Mouse (Mus musculus) intestine, embryonic 16.5 days (tissue): ENCODE measurements around the gene Armc2. TPM values are rescaled to one million over a fixed set of nuclear protein-coding genes. Genes with fewer than 3 reads are reported as not detected.
A peak's percentile ranks its signal among the peaks of the same experiment; 100 is the strongest.

Source experiments
- ATAC-seq: fragments of 200-750 bp; cut with Nextera tagmentation; 2 replicates; pipeline ENCODE4 v1.8.0; 2017; ENCODE audit warnings: moderate TSS enrichment, moderate library complexity
- H3K27ac ChIP-seq: fragments of 300-500 bp; sonication (generic); 2 replicates; pipeline ENCODE4 v1.5.1; 2014; ENCODE audit warnings: mild to moderate bottlenecking, low read length
- H3K27me3 ChIP-seq: fragments of 300-500 bp; sonication (generic); replicated peaks from 2 replicates; pipeline ENCODE4 v1.6.1; 2014; ENCODE audit warnings: low read length, control low read depth, mixed read lengths; ENCODE audit not compliant: control insufficient read depth, insufficient read depth
- H3K36me3 ChIP-seq: fragments of 300-500 bp; sonication (generic); 2 replicates; pipeline ENCODE4 v1.6.1; 2014; ENCODE audit warnings: low read length, control low read depth; ENCODE audit not compliant: control insufficient read depth, insufficient read depth
- H3K4me1 ChIP-seq: fragments of 300-500 bp; sonication (generic); 2 replicates; pipeline ENCODE4 v1.6.1; 2014; ENCODE audit warnings: low read length, control low read depth, mixed read lengths; ENCODE audit not compliant: control insufficient read depth, insufficient read depth
- H3K4me2 ChIP-seq: fragments of 300-500 bp; sonication (generic); 2 replicates; pipeline ENCODE4 v1.6.1; 2014; ENCODE audit warnings: low read depth, low read length, control low read depth
- H3K4me3 ChIP-seq: fragments of 300-500 bp; sonication (generic); 2 replicates; pipeline ENCODE4 v1.5.1; 2014; ENCODE audit warnings: mild to moderate bottlenecking, low read length
- H3K9ac ChIP-seq: fragments of 300-500 bp; sonication (generic); 2 replicates; pipeline ENCODE4 v1.6.1; 2014; ENCODE audit warnings: low read depth, low read length
- H3K9me3 ChIP-seq: fragments of 300-500 bp; sonication (generic); 2 replicates; pipeline ENCODE4 v1.6.1; 2016; ENCODE audit warnings: low read length, control low read depth; ENCODE audit not compliant: control insufficient read depth
- WGBS: fragments of 180-500 bp; shearing (Covaris S2); extraction: QIAGEN DNeasy Blood & Tissue Kit; methylation state at CpG from one replicate; pipeline ENCODE4 v1.1.7; 2014; 5-methylcytosine and 5-hydroxymethylcytosine counted together
- polyA plus RNA-seq: library from polyadenylated mRNA; unstranded; fragments of >200 nt; fragmentation: Nextera tagmentation; extraction: Ambion mirVana; gene quantifications from 2 replicates; pipeline ENCODE4 v1.2.1, GENCODE M21; 2015

Gene Armc2
- polyA plus RNA-seq, 1 experiment from 2014 or later = 1.8 TPM

DNA sequence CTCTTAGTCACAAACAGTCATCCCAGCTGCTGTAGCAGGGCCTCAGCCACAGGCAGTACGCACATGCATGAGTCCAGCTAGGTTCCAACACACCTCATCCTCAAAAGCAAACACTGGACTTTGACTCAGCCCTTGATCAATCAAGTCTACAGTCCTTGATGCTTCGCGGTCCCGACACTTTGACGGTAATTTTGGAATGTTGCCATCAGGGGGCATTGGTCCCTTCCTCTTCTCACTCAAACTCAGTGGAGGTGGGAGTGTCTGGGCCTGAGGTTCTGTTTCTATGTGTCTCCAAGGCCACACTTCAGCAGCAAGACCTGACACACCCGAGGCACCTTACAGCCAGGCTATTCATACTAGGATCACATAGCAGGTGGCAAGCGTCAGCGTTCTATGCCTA, 32.1 kb downstream of the Armc2 start:
- no peak for ATAC-seq
- no peaks in the 10 kb centered on the region for H3K9me3 ChIP-seq
- no peak overlapping the region for H3K4me3 ChIP-seq
- 81% methylated on average over 8 of the region's 8 CpGs for WGBS
- H3K27me3 ChIP-seq = no peaks in the 10 kb centered on the region
- no peak overlapping the region for H3K9ac ChIP-seq
- H3K27ac ChIP-seq = no peak overlapping the region
- no peak overlapping the region for H3K4me2 ChIP-seq
- no peaks in the 10 kb centered on the region for H3K4me1 ChIP-seq
- no peaks in the 10 kb centered on the region for H3K36me3 ChIP-seq

DNA sequence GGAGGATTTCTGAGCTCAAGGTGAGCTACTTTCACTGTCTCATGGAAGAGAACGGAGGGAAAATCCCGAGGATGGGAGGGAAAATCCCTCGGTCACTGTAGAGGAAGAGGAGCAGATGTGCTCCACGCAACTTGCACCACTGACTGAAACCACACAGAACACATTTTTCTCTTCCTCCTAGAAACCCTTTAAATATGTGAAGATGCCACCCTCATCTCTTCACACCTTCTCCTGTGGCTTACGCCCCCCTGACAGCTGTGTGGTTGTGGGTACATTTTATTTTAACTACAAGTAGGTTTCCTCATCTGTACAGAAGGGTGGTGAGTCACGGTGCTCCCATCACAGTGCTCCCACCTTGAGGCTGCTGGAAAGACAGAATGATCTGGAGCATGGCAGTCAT, 34.0 kb downstream of the Armc2 start:
- no peaks in the 10 kb centered on the region for H3K27me3 ChIP-seq
- H3K9ac ChIP-seq = no peak overlapping the region
- no peaks in the 10 kb centered on the region for H3K4me1 ChIP-seq
- WGBS = 82% methylated on average over 6 of the region's 6 CpGs
- H3K9me3 ChIP-seq = no peaks in the 10 kb centered on the region
- H3K4me3 ChIP-seq = no peak overlapping the region
- no peaks in the 10 kb centered on the region for H3K36me3 ChIP-seq
- no peak for ATAC-seq
- H3K4me2 ChIP-seq = no peak overlapping the region
- H3K27ac ChIP-seq = no peak overlapping the region

DNA sequence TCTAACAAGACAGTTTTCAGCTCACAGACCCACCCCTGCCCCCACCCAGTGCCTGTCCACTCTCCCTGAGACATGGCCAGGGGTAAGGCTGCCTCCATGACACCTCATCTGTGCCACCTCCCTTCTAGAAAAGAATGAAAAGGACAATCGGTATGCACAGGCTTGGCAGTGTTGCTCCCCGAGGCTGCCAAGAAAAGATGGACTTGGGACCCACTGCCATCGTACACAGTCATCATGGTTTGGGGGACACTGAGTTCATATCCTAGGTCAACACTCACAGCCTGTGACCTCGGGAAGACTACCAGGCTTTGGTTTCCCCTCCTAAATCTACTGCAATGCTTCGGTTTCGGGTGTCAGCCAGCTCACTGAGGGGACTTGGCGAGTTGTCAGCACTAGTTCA, 35.4 kb downstream of the Armc2 start:
- no peak for ATAC-seq
- Histone ChIP-seq H3K4me1 (no peaks in the 10 kb centered on the region), H3K27ac (no peak overlapping the region), H3K9me3 (no peaks in the 10 kb centered on the region), H3K9ac (no peak overlapping the region), H3K36me3 (no peaks in the 10 kb centered on the region), H3K27me3 (no peaks in the 10 kb centered on the region), H3K4me3 (no peak overlapping the region), H3K4me2 (no peak overlapping the region)
- 76% methylated on average over 7 of the region's 7 CpGs for WGBS

DNA sequence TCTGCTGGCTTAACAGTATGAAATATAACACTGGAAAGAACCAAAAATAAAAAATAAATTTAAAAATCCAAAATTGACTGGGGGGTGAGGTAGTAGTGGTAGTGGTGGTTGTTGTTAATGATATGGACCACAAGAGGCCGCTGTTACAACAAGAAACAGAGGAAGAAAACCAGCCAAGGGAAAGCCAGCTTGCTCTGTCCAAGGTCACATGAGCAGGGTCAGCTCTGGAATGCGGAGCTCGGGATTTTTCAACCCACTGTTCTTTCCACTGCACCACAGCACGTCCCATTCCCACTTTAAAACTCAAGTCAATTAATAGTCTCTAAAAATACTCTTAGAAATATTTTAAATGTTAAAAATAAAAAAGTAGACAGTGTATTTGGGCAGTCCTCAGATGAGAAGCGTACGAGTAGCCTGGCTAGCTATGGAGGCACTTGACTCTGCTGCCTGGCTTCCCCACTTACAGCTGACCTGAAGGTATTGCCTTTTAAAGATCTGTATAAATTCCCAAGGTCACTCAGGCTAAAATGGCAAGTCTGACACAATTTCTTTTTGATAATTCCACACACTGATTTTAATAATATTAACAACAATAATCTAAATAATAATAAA, 37.4 kb downstream of the Armc2 start:
- 22% methylated on average over 6 of the region's 6 CpGs for WGBS
- H3K36me3 ChIP-seq = no peaks in the 10 kb centered on the region
- no peak overlapping the region for H3K4me2 ChIP-seq
- no peak overlapping the region for H3K27ac ChIP-seq
- H3K4me1 ChIP-seq = no peaks in the 10 kb centered on the region
- no peaks in the 10 kb centered on the region for H3K27me3 ChIP-seq
- H3K9me3 ChIP-seq = no peaks in the 10 kb centered on the region
- ATAC-seq = peak; percentile 71
- H3K9ac ChIP-seq = no peak overlapping the region
- H3K4me3 ChIP-seq = no peak overlapping the region

DNA sequence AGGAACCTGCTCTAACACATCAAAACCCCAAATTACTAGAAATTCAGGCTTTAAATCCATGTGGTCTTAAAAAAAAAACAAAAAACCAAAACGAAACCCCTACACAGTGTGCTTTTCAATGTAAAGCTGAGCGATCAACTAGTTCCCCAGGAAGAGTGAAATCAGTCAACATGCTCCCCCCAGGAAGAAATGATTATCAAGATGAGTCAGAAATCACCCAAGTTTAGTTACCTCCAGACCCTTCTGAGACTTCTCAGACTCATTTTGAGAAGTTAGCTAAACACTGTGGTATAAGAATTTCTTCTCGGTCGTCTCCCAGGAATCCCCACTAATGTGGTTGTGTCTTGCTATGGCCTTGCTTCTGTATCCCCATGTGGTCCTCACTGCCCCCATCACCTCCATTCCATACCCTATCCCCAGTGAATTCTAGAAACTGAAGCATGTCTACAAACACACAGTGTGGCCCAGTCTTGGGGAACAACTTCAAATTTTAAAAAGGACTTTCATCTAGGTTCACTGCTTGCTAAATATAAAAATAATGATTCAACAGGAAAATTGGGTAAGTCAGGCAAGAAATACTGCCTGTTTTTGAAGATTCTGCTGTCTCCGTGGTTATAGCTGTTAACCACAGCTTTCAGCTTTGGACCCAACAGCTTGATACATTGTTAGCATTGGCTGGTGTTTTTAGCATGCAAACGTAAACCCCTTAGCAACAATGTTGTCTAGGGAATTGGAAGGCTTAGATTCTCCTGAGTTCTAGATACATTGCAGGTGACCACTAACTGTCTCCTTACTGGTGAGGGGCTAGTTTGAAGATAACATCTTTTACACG, 39.6 kb downstream of the Armc2 start:
- H3K4me2 ChIP-seq = no peak overlapping the region
- H3K36me3 ChIP-seq = no peaks in the 10 kb centered on the region
- no peak overlapping the region for H3K27ac ChIP-seq
- no peak for ATAC-seq
- no peak overlapping the region for H3K9ac ChIP-seq
- no peaks in the 10 kb centered on the region for H3K4me1 ChIP-seq
- 83% methylated on average over 7 of the region's 7 CpGs for WGBS
- no peaks in the 10 kb centered on the region for H3K27me3 ChIP-seq
- no peak overlapping the region for H3K4me3 ChIP-seq
- no peaks in the 10 kb centered on the region for H3K9me3 ChIP-seq

DNA sequence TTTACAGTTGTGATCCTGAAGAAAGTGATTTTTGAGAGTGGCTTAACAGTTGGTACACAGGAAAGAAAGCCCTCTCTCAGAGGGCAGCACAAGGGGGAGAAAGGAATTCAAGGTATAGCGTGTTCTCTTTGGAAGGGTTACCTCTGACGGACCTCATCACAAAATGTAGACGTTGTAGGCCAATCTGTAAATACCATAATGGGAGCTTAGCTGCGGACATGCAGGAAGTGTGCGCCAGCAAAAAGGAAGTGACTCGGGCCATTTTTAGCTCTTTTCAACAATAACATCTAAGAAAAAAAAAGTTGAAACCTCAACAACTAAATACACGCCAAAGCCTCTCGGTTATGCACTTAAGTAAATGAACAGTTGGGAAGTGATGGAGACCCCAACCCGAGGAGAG, 45.6 kb downstream of the Armc2 start:
- H3K4me1 ChIP-seq = no peaks in the 10 kb centered on the region
- no peak overlapping the region for H3K27ac ChIP-seq
- no peak overlapping the region for H3K4me2 ChIP-seq
- 76% methylated on average over 9 of the region's 9 CpGs for WGBS
- no peaks in the 10 kb centered on the region for H3K36me3 ChIP-seq
- no peaks in the 10 kb centered on the region for H3K9me3 ChIP-seq
- ATAC-seq = no peak
- H3K4me3 ChIP-seq = no peak overlapping the region
- no peaks in the 10 kb centered on the region for H3K27me3 ChIP-seq
- no peak overlapping the region for H3K9ac ChIP-seq

DNA sequence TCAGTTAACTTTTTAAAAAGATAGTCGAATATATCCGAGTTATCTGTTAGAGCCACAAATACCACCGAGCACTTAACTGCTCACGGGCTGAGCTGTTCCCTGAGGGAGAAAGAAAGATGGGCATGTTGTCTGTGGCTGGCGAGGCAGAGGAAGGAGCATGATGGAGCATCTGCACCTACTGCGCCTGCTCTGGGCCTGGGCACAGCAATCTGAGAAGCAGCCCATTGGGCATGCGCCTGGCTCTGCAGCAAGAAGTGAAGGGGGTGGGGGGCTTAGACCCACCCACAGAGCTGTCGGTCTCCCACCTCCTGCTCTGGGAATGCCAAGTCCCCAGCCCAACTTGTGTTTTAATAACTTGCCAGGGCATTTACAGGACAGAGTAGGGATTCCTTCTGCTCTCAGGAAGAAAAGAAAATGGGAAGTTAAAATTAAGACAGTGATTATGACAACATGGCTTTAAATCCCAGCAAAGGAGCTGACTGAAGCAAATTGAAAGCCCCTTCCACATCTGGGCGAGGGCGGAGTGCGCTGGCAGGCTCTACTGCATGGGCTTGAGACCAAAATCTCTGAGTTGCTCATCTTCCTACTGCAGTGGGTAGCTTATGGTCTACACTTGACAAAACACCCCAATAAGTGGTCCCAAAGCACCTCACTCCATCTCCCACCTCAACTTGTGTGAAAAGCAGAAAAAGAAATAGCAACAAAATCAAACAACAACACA, 50.2 kb downstream of the Armc2 start:
- H3K36me3 ChIP-seq = no peaks in the 10 kb centered on the region
- H3K4me2 ChIP-seq = no peak overlapping the region
- H3K27me3 ChIP-seq = no peaks in the 10 kb centered on the region
- WGBS = 79% methylated on average over 11 of the region's 11 CpGs
- ATAC-seq = no peak
- no peaks in the 10 kb centered on the region for H3K9me3 ChIP-seq
- H3K4me1 ChIP-seq = no peaks in the 10 kb centered on the region
- no peak overlapping the region for H3K4me3 ChIP-seq
- H3K27ac ChIP-seq = no peak overlapping the region
- no peak overlapping the region for H3K9ac ChIP-seq

DNA sequence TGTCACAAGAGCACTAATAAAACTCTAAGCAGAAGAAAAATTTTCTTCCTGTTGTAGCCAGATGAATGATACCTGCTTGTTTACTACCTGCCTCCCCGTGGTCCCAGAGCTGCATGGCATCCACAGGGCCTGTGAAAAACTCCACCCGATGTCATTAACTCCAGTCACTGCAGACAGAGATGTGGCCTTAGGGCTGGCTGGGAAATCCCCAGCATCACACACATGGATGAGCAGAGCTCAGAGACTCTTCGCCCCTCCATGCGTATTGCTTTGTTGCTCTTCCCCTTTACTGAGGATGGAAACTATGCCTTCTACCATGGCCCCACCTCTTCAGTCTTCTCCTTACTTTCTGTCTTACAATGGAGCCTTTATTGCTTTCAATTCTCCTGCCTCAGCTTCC, 55.5 kb downstream of the Armc2 start:
- H3K9me3 ChIP-seq = no peaks in the 10 kb centered on the region
- no peak for ATAC-seq
- H3K4me2 ChIP-seq = no peak overlapping the region
- no peaks in the 10 kb centered on the region for H3K36me3 ChIP-seq
- no peaks in the 10 kb centered on the region for H3K27me3 ChIP-seq
- 72% methylated on average over 4 of the region's 4 CpGs for WGBS
- H3K27ac ChIP-seq = no peak overlapping the region
- H3K4me1 ChIP-seq = peaks cover 7% of the 10 kb centered on the region; the same call in 1 of the 2 replicates
- no peak overlapping the region for H3K9ac ChIP-seq
- no peak overlapping the region for H3K4me3 ChIP-seq

DNA sequence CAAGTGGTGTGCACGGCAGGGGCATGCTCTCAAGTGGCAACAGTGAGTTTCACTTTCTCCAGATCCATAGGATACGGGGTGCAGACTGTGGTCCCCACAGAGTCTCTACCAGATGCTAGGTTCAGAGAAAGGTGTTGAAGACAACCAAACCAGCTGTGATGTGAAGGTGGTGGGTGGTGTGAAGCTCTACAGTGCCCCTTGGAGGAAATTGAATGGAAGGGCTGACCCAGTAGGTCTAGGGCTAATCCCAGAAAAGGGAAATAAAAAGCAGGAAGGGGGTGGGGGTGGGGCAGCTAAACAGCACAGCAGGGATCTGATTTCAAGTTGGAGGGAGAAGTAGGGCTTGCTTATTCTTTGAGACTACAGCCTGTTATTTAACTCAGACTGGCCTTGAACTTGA, 58.4 kb downstream of the Armc2 start:
- Histone ChIP-seq H3K27ac (no peak overlapping the region), H3K4me3 (no peak overlapping the region), H3K4me1 (peaks cover 7% of the 10 kb centered on the region; the same call in 1 of the 2 replicates), H3K4me2 (no peak overlapping the region), H3K9me3 (no peaks in the 10 kb centered on the region), H3K9ac (no peak overlapping the region), H3K27me3 (no peaks in the 10 kb centered on the region), H3K36me3 (no peaks in the 10 kb centered on the region)
- 68% methylated on average over 2 of the region's 2 CpGs for WGBS
- no peak for ATAC-seq
